Mouse (Mus musculus) midbrain, embryonic 14.5 days (tissue): ENCODE measurements around the gene Vps11. TPM values are rescaled to one million over a fixed set of nuclear protein-coding genes. Genes with fewer than 3 reads are reported as not detected.
A peak's percentile ranks its signal among the peaks of the same experiment; 100 is the strongest.
"Not testable (repeated sequence)": the region's sequence is repeated elsewhere in the genome, so short reads cannot be mapped to it uniquely, and the experiment has no call there.

Experiments used
- ATAC-seq: fragments of 200-750 bp; cut with Nextera tagmentation; 2 replicates; pipeline ENCODE4 v1.8.0; 2017; ENCODE audit warnings: moderate number of reproducible peaks, moderate library complexity; ENCODE audit not compliant: low FRiP score, low TSS enrichment
- DNase-seq: peaks from one replicate; pipeline ENCODE4 v3.0.0-alpha.2; 2015
- H3K27ac ChIP-seq: fragments of 300-500 bp; sonication (generic); replicated peaks from 2 replicates; pipeline ENCODE4 v1.5.1; 2014; ENCODE audit warnings: mild to moderate bottlenecking, low read depth, low read length, moderate library complexity
- H3K27me3 ChIP-seq: fragments of 300-500 bp; sonication (generic); 2 replicates; pipeline ENCODE4 v1.6.1; 2014; ENCODE audit warnings: low read length, control low read depth, mixed read lengths; ENCODE audit not compliant: control insufficient read depth, insufficient read depth
- H3K36me3 ChIP-seq: fragments of 300-500 bp; sonication (generic); 2 replicates; pipeline ENCODE4 v1.6.1; 2014; ENCODE audit warnings: low read length, control low read depth; ENCODE audit not compliant: control insufficient read depth, insufficient read depth
- H3K4me1 ChIP-seq: fragments of 300-500 bp; sonication (generic); 2 replicates; pipeline ENCODE4 v1.6.1; 2014; ENCODE audit warnings: mild to moderate bottlenecking, antibody characterized with exemption, low read length, control low read depth; ENCODE audit not compliant: control insufficient read depth, insufficient read depth
- H3K4me2 ChIP-seq: fragments of 300-500 bp; sonication (generic); 2 replicates; pipeline ENCODE4 v1.6.1; 2014; ENCODE audit warnings: mild to moderate bottlenecking, low read length, moderate library complexity
- H3K4me3 ChIP-seq: fragments of 300-500 bp; sonication (generic); replicated peaks from 2 replicates; pipeline ENCODE4 v1.5.1; 2014; ENCODE audit warnings: low read depth, low read length
- H3K9ac ChIP-seq: fragments of 300-500 bp; sonication (generic); replicated peaks from 2 replicates; pipeline ENCODE4 v1.6.1; 2014; ENCODE audit warnings: mild to moderate bottlenecking, low read length, moderate library complexity
- H3K9me3 ChIP-seq: fragments of 300-500 bp; sonication (generic); 2 replicates; pipeline ENCODE4 v1.6.1; 2016; ENCODE audit warnings: low read length, control low read depth, mixed read lengths; ENCODE audit not compliant: control insufficient read depth
- WGBS: fragments of 180-500 bp; shearing (Covaris S2); extraction: QIAGEN DNeasy Blood & Tissue Kit; methylation state at CpG from one replicate; pipeline ENCODE4 v1.1.7; 2014; 5-methylcytosine and 5-hydroxymethylcytosine counted together
- polyA plus RNA-seq: library from polyadenylated mRNA; unstranded; fragments of >200 nt; fragmentation: Nextera tagmentation; extraction: Ambion mirVana; gene quantifications from 2 replicates; pipeline ENCODE4 v1.2.1, GENCODE M21; 2014

Gene Vps11
- polyA plus RNA-seq, 1 experiment from 2014 or later, result 36.7 TPM

DNA sequence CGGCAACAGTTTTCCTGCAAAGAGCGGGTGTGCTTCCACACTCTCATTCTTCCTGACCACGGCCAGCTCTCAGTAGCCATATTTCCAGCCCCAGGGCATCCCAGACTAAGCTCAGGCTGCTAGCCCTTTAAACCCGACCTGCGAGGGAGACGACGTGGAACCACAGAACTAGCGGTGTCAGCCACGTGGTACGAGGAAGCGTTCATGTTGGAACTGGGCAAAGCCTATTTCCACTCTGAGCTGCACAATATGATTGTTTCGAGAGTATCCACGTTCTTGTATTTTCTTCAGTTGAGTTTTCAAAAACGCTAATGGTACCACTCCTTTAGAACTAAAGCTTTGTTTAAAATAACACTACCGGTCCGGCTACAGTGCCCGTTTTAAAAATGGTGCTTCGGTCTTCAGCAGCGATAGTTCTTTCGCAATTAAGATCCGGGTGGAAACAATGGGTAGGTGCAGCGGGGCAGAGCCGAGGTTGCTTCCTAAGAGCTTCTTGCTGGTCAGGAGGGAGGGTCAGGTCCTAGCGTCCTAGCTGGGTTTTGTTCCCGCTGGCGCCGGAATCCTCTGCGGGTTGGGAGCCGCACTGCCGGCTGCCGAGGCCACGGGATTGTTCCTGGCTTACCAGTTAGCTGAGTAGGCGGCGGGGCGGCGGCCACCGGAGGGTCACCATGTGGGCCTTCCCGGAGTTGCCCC lies 35.0 kb downstream of the Vps11 start:
- H3K4me2 ChIP-seq, result peak overlapping the region; percentile 85
- peak overlapping the region; percentile 84 for H3K27ac ChIP-seq
- peaks cover 21% of the 10 kb centered on the region for H3K36me3 ChIP-seq
- no peaks in the 10 kb centered on the region for H3K9me3 ChIP-seq
- ATAC-seq, result peak; percentile 91
- H3K9ac ChIP-seq, result peak overlapping the region; percentile 77
- H3K27me3 ChIP-seq, result no peaks in the 10 kb centered on the region
- DNase-seq, result peak; percentile 91
- H3K4me3 ChIP-seq, result peak overlapping the region; percentile 75
- WGBS, result under 1% methylated on average over 38 of the region's 38 CpGs
- peaks cover 12% of the 10 kb centered on the region for H3K4me1 ChIP-seq

DNA sequence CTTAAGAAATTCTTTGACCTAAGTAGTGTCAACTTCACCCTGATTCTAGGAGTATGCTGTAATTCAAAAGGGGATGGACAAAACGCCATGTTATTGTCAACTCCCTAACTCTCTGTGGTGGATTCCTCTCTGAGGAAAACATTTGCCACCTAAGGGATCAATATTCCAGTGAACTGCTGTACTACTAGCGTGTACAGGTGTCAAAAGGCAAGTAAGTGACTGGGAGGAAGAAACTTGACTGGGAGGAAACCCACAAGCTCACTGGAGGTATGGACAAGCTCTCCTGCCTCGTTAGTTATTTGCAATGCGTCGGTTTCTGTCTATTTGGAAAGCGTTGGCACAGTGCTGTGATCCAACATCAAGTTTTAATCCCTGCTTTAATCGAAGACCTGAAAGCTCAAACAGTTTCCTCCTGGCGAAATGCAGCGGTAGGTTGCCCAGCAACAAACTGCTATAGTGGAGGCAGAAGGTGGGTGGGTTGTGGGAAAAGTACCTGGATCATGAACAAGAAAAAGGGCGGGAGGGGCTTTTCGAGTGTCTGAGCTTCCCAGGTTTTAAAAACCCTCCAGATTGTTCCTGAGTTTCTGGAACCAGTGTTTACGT lies 35.6 kb downstream of the Vps11 start, which contains the start of gene Dpagt1:
TSS of gene Dpagt1 (plus strand) at position 252 of the 603 bp plus-strand sequence.
- WGBS, result 4% methylated on average over 12 of the region's 12 CpGs
- Histone ChIP-seq H3K4me2 (peak within 1 kb of the TSS; percentile 85), H3K36me3 (peaks cover 15% of the 10 kb centered on the region), H3K27me3 (no peaks in the 10 kb centered on the region), H3K4me3 (peak within 1 kb of the TSS; percentile 75), H3K9ac (peak within 1 kb of the TSS; percentile 77), H3K27ac (peak within 1 kb of the TSS; percentile 84), H3K4me1 (peaks cover 15% of the 10 kb centered on the region), H3K9me3 (no peaks in the 10 kb centered on the region)
- DNase-seq (no peak), ATAC-seq (peak; percentile 58; the same call in 1 of the 2 replicates)

DNA sequence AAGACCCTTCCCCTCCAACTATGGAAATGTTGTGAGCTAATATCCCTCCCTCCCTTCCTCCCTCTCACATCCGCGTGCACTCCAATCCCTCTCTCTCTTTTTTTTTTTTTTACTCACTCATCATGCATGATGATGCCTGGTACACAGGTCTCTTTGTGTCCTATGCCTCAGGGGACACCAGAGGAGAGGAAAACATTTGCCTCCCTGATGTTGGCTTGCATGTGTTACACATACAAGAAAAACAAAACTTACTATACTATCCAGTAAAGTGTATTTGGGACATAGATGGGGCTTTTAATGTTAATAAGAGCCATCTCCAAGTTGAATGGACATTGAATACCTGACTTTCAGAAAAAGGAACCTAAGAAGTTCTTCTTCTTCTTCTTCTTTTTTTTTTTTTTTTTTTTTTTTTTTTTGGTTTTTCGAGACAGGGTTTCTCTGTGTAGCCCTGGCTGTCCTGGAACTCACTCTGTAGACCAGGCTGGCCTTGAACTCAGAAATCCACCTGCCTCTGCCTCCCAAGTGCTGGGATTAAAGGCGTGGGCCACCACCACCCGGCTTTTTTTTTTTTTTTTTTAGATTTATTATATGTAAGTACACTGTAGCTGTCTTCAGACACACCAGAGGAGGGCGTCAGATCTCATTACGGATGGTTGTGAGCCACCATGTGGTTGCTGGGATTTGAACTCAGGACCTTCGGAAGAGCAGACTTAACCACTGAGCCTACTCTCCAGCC lies 36.3 kb downstream of the Vps11 start:
- Histone ChIP-seq H3K9ac (peak overlapping the region; percentile 77; the same call in 1 of the 2 replicates), H3K4me2 (peak overlapping the region; percentile 85), H3K4me1 (peaks cover 20% of the 10 kb centered on the region), H3K27ac (peak overlapping the region; percentile 84), H3K36me3 (peaks cover 14% of the 10 kb centered on the region), H3K4me3 (peak overlapping the region; percentile 75)
- not testable (repeated sequence) for H3K27me3 ChIP-seq, H3K9me3 ChIP-seq, DNase-seq, ATAC-seq
- WGBS, result 55% methylated on average over 7 of the region's 8 CpGs

DNA sequence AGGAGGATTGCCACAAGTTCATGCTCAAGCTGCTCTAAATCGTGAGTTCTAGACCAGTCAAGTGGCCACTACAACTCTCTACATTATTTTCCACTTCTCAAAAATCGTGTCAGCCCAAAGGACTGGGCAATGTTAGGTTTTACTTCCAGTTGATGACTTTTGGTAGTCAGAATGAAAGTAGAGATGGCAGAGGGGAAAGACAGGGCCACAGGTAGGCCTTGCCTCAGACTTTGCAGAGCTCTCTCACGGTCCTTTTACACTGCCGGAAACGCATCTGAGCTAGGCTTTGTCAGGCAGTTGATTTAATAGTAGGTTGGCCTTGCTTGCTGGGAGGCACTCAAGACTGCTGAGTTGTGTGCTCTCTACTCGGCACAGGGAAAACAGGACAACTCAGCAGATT lies 37.3 kb downstream of the Vps11 start:
- Histone ChIP-seq H3K4me2 (no peak overlapping the region), H3K9ac (no peak overlapping the region), H3K4me1 (peaks cover 23% of the 10 kb centered on the region), H3K4me3 (no peak overlapping the region), H3K27me3 (no peaks in the 10 kb centered on the region), H3K27ac (no peak overlapping the region), H3K36me3 (peaks cover 5% of the 10 kb centered on the region; the same call in 1 of the 2 replicates), H3K9me3 (no peaks in the 10 kb centered on the region)
- no peak for ATAC-seq
- DNase-seq, result no peak
- 80% methylated on average over 6 of the region's 6 CpGs for WGBS

DNA sequence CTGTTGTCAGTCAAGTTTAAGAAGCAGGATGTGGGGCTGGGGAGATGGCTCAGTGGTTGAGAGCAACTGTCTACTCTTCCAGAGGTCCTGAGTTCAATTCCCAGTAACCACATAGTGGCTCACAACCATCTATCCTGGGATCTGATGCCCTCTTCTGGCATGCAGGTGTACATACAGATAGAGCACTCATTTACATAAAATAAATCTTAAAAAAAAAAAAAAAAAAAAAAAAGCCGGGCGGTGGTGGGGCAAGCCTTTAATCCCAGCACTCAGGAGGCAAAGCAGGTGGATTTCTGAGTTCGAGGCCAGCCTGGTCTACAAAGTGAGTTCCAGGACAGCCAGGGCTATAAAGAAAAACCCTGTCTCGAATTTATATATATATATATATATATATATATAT lies 37.8 kb downstream of the Vps11 start:
- H3K9me3 ChIP-seq, H3K9ac ChIP-seq, H3K36me3 ChIP-seq, DNase-seq, H3K27me3 ChIP-seq, H3K27ac ChIP-seq, ATAC-seq, H3K4me3 ChIP-seq, H3K4me2 ChIP-seq: not testable (repeated sequence)
- H3K4me1 ChIP-seq, result peaks cover 28% of the 10 kb centered on the region
- WGBS, result 72% methylated on average over 4 of the region's 4 CpGs

DNA sequence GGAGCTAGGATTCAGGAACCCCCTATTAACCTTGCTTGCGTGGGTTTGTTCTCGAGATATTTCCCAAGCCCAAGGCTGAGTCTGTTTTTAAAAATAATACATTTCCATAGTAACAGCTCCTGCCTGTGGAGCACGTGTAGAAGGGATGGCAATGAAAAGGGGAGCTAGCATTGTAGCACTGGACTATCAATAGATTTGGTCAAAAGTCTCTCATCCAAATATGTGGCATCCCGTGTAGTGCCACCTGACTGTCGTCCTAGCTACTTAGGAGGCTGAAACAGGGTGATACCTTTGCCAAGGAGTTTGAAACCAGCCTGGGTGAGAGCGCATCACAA lies 40.7 kb downstream of the Vps11 start:
- Histone ChIP-seq H3K4me2 (peak overlapping the region; percentile 87), H3K36me3 (peaks cover 7% of the 10 kb centered on the region), H3K9me3 (no peaks in the 10 kb centered on the region), H3K4me1 (peaks cover 33% of the 10 kb centered on the region), H3K27ac (peak overlapping the region; percentile 80), H3K9ac (peak overlapping the region; percentile 92; the same call in 1 of the 2 replicates), H3K4me3 (peak overlapping the region; percentile 94), H3K27me3 (no peaks in the 10 kb centered on the region)
- DNase-seq, result peak; percentile 31
- WGBS, result 12% methylated on average over 6 of the region's 6 CpGs
- ATAC-seq, result no peak

DNA sequence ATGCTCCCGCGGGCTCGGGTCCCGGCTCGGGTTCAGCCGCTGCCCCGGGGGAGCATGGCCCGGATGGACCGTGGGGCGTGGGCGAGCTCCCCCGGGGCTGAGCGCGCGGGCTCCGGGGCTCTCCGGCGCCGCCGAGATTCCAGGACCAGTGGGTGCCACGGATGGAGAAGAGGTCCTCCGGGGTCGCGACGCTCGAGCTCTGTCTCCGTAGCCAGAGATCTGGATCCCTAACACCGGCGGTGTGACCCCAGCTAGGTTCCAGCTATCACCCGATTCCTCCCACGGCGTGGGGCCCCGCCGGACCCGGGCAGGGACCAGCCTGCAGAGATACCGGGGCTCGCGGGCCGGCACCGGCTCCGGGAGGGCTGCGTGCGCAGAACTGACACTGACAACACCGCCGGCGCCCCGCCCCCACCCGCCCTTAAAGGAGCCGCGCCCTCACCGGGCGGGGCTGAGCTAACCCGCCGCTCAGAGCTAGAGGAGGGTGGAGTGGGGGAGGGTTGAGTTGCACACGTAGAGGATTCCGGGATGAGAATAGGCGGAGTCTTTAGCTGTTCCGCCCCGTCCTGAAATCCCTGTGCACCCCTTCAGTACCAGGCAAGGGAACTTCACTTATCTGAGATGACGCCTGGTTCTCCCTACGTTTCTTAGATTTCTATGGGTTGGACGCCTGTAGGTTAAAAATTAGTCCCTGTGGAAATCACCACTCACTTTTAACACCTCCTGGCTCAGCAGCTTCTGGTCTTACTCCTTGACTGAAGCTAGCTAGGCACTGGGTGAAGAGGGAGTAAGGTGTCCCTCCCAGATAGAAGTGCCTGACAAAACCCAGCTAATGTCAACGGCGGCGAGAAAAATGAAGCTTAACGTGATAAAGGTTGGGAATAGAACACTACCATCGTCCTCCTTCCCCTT lies 41.3 kb downstream of the Vps11 start, which contains the start of gene C2cd2l:
TSS of gene C2cd2l (minus strand) at position 399 of the 912 bp plus-strand sequence.
- Histone ChIP-seq H3K4me2 (peak within 1 kb of the TSS; percentile 87), H3K36me3 (peaks cover 13% of the 10 kb centered on the region), H3K27me3 (no peaks in the 10 kb centered on the region), H3K4me3 (peak within 1 kb of the TSS; percentile 94), H3K9ac (peak within 1 kb of the TSS; percentile 92), H3K4me1 (peaks cover 33% of the 10 kb centered on the region), H3K9me3 (no peaks in the 10 kb centered on the region), H3K27ac (peak within 1 kb of the TSS; percentile 80)
- DNase-seq (peak; percentile 99), ATAC-seq (peak; percentile 99)
- WGBS, result under 1% methylated on average over 65 of the region's 67 CpGs
